Mouse (Mus musculus) heart, postnatal 0 days (tissue): ENCODE results near the gene Pgd. TPM values are rescaled to one million over a fixed set of nuclear protein-coding genes. Genes with fewer than 3 reads are reported as not detected.
"Not testable (repeated sequence)": the region's sequence is repeated elsewhere in the genome, so short reads cannot be mapped to it uniquely, and the experiment has no call there.

ENCODE experiments used
- ATAC-seq: fragments of 200-750 bp; cut with Nextera tagmentation; 2 replicates; pipeline ENCODE4 v1.8.0; 2017; ENCODE audit warnings: low read depth, moderate number of reproducible peaks, moderate library complexity; ENCODE audit not compliant: insufficient read depth
- DNase-seq: peaks from one replicate; pipeline ENCODE4 v3.0.0-alpha.2; 2016; ENCODE audit warnings: low spot score
- H3K27ac ChIP-seq: fragments of 300-500 bp; sonication (generic); 2 replicates; pipeline ENCODE4 v1.5.1; 2014; ENCODE audit warnings: low read depth, mild to moderate bottlenecking
- H3K27me3 ChIP-seq: fragments of 300-500 bp; sonication (generic); 2 replicates; pipeline ENCODE4 v1.6.1; 2014; ENCODE audit warnings: low read length, mixed read lengths; ENCODE audit not compliant: control insufficient read depth, insufficient read depth
- H3K36me3 ChIP-seq: fragments of 300-500 bp; sonication (generic); replicated peaks from 2 replicates; pipeline ENCODE4 v1.6.1; 2014; ENCODE audit warnings: low read length, mixed read lengths; ENCODE audit not compliant: control insufficient read depth, insufficient read depth
- H3K4me1 ChIP-seq: fragments of 300-500 bp; sonication (generic); 2 replicates; pipeline ENCODE4 v1.6.1; 2014; ENCODE audit warnings: antibody characterized with exemption; ENCODE audit not compliant: control insufficient read depth, insufficient read depth
- H3K4me2 ChIP-seq: fragments of 300-500 bp; sonication (generic); 2 replicates; pipeline ENCODE4 v1.6.1; 2014; ENCODE audit warnings: low read depth, mild to moderate bottlenecking, low read length, moderate library complexity
- H3K4me3 ChIP-seq: fragments of 300-500 bp; sonication (generic); 2 replicates; pipeline ENCODE4 v1.5.1; 2014; ENCODE audit warnings: low read depth, low read length
- H3K9ac ChIP-seq: fragments of 300-500 bp; sonication (generic); replicated peaks from 2 replicates; pipeline ENCODE4 v1.6.1; 2014; ENCODE audit warnings: low read depth, low read length, mixed read lengths
- H3K9me3 ChIP-seq: fragments of 300-500 bp; sonication (generic); replicated peaks from 2 replicates; pipeline ENCODE4 v1.6.1; 2016; ENCODE audit warnings: low read length; ENCODE audit not compliant: control insufficient read depth
- CTCF ChIP-seq: IDR thresholded peaks from 2 replicates; pipeline ENCODE4 v1.5.1; 2016; ENCODE audit warnings: antibody characterized with exemption, control low read depth, low read depth
- EP300 ChIP-seq: IDR thresholded peaks from 2 replicates; pipeline ENCODE4 v1.6.1; 2016; ENCODE audit warnings: antibody characterized with exemption, low read depth
- WGBS: fragments of 180-500 bp; shearing (Covaris S2); extraction: QIAGEN DNeasy Blood & Tissue Kit; methylation state at CpG from one replicate; pipeline ENCODE4 v1.1.7; 2014; 5-methylcytosine and 5-hydroxymethylcytosine counted together
- polyA plus RNA-seq: library from polyadenylated mRNA; unstranded; fragments of >200 nt; fragmentation: Nextera tagmentation; extraction: Ambion mirVana; gene quantifications from 2 replicates; pipeline ENCODE4 v1.2.1, GENCODE M21; 2015
- total RNA-seq: library from RNA; depleted of rRNA; stranded (reverse); fragments of >200 nt; gene quantifications from 2 replicates; pipeline ENCODE4 v1.2.3, GENCODE M21; 2014; ENCODE audit warnings: low replicate concordance; rRNA removed

Gene Pgd
- 18.5 and 27.1 TPM in 2 replicates for total RNA-seq
- polyA plus RNA-seq = 48.4 and 49.8 TPM in 2 replicates

- H3K36me3 ChIP-seq = peaks cover 26% of the 10 kb centered on the region
- ATAC-seq = peak; percentile 100
- peak within 1 kb of the TSS; percentile 92 for H3K4me2 ChIP-seq
- H3K9me3 ChIP-seq = no peaks in the 10 kb centered on the region
- peak within 1 kb of the TSS; percentile 82 for H3K9ac ChIP-seq
- TF ChIP-seq EP300 (0 out of 2 replicates have a peak, but pooled peaks have one; percentile 47), CTCF (no peak)
- H3K27ac ChIP-seq = peak within 1 kb of the TSS; percentile 77
- H3K4me1 ChIP-seq = no peaks in the 10 kb centered on the region; the same call in 1 of the 2 replicates
- peak within 1 kb of the TSS; percentile 85 for H3K4me3 ChIP-seq
- DNase-seq = peak; percentile 97
- no peaks in the 10 kb centered on the region for H3K27me3 ChIP-seq
- WGBS = under 1% methylated on average over 59 of the region's 59 CpGs
These were observed at the start of gene Pgd for GRCm38 (mm10) chr4:149166215-149166946. Pgd (minus strand) TSS chr4:149166771.

- H3K9ac ChIP-seq = no peak overlapping the region
- ATAC-seq = no peak
- no peaks in the 10 kb centered on the region for H3K4me1 ChIP-seq
- TF ChIP-seq CTCF = no peak
- TF ChIP-seq EP300 = no peak
- DNase-seq = no peak
- H3K36me3 ChIP-seq = peaks cover 77% of the 10 kb centered on the region
- 90% methylated on average over 9 of the region's 9 CpGs for WGBS
- H3K27me3 ChIP-seq = no peaks in the 10 kb centered on the region
- H3K9me3 ChIP-seq = no peaks in the 10 kb centered on the region
- H3K27ac ChIP-seq = no peak overlapping the region
- H3K4me2 ChIP-seq = no peak overlapping the region
- H3K4me3 ChIP-seq = no peak overlapping the region
These were observed 49.4 kb upstream of the Pgd start for GRCm38 (mm10) chr4:149215982-149216381.

- no peaks in the 10 kb centered on the region for H3K4me1 ChIP-seq
- ATAC-seq (no peak), DNase-seq (no peak)
- TF ChIP-seq EP300 (no peak), CTCF (no peak)
- H3K4me2 ChIP-seq = no peak overlapping the region
- WGBS = 68% methylated on average over 2 of the region's 2 CpGs
- no peaks in the 10 kb centered on the region for H3K9me3 ChIP-seq
- H3K27ac ChIP-seq = no peak overlapping the region
- no peak overlapping the region for H3K4me3 ChIP-seq
- H3K36me3 ChIP-seq = peaks cover 77% of the 10 kb centered on the region
- H3K27me3 ChIP-seq = no peaks in the 10 kb centered on the region
- H3K9ac ChIP-seq = no peak overlapping the region
These were observed 48.8 kb upstream of the Pgd start for GRCm38 (mm10) chr4:149215397-149215796.

GRCm38 (mm10) chr4:149214468-149214867 lies 47.9 kb upstream of the Pgd start:
- not testable (repeated sequence) for H3K27me3 ChIP-seq, H3K27ac ChIP-seq, H3K9me3 ChIP-seq, H3K4me1 ChIP-seq, ATAC-seq, DNase-seq, H3K4me3 ChIP-seq, H3K4me2 ChIP-seq, H3K9ac ChIP-seq
- 94% methylated on average over 2 of the region's 2 CpGs for WGBS
- H3K36me3 ChIP-seq = peaks cover 78% of the 10 kb centered on the region

GRCm38 (mm10) chr4:149213466-149213865 lies 46.9 kb upstream of the Pgd start:
- Histone ChIP-seq H3K27me3 (no peaks in the 10 kb centered on the region), H3K9me3 (no peaks in the 10 kb centered on the region), H3K4me3 (no peak overlapping the region), H3K9ac (no peak overlapping the region), H3K4me1 (no peaks in the 10 kb centered on the region), H3K4me2 (no peak overlapping the region), H3K36me3 (peaks cover 76% of the 10 kb centered on the region), H3K27ac (no peak overlapping the region)
- ATAC-seq (no peak), DNase-seq (no peak)
- TF ChIP-seq EP300 (no peak), CTCF (no peak)
- WGBS = 94% methylated on average over 9 of the region's 9 CpGs

- not testable (repeated sequence) for H3K4me1 ChIP-seq, H3K9ac ChIP-seq, H3K27me3 ChIP-seq, H3K4me3 ChIP-seq, H3K27ac ChIP-seq, H3K9me3 ChIP-seq, DNase-seq, ATAC-seq, H3K4me2 ChIP-seq
- H3K36me3 ChIP-seq = peaks cover 77% of the 10 kb centered on the region
- WGBS = 87% methylated on average over 6 of the region's 6 CpGs
These were observed 44.9 kb upstream of the Pgd start for GRCm38 (mm10) chr4:149211441-149211840.
